Mouse (Mus musculus): Measurements from ENCODE around the gene Pcyox1. TPM values are rescaled to one million over a fixed set of nuclear protein-coding genes. Genes with fewer than 3 reads are reported as not detected.

The Pcyox1 gene
- total and polyA plus RNA-seq, 3 experiments, result 16.0 to 28.1 TPM; not detected in 1

DNA sequence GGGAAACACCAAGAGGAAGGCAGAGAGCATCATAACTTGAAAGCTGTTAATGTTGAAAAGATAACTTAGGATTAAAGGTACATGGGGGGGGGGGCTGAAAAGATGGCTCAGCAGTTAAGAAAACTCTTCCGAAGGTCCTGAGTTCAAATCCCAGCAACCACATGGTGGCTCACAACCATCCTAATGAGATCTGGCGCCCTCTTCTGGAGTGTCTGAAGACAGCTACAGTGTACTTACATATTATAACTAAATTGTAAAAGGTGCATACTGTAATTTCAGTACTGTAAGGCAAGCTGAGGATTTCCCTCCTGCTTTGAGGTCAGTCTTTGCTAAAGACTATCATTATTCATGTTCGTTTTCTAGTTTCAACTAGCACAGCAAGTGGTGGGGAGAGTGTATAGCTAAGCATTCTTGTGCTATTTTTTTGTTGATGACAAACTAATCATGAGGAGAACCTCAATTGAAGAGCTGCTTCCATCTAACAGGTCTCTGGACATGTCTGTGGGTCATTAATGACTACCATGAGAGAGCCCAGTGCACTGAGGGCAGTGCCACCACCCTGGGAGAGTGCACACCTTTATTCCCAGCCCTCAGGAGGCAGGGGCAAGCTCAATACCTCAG, 26.8 kb downstream of the Pcyox1 start:
- Histone ChIP-seq H3K27ac (ENCODE audit: control insufficient read depth, low read depth, low read length) (peak overlapping the region; percentile 89), H3K79me2 (ENCODE audit: control insufficient read depth, insufficient read depth, low read length, poor library complexity) (peaks cover 50% of the 10 kb centered on the region), H3K36me3 (ENCODE audit: control insufficient read depth in 1 of 2, insufficient read depth in 2 of 2, low read length in 2 of 2) (peaks cover 2 to 25% of the 10 kb centered on the region in 2 experiments; a peak in 3 of 4 replicates), H3K9ac (ENCODE audit: control insufficient read depth, low read depth, low read length, poor library complexity, severe bottlenecking) (peak overlapping the region; percentile 85), H3K4me3 (ENCODE audit: control insufficient read depth in 1 of 2, insufficient read depth in 1 of 2, low read depth in 2 of 2, low read length in 2 of 2) (peak overlapping the region; percentile 81 to 84), H3K27me3 (ENCODE audit: control insufficient read depth in 1 of 2, insufficient read depth in 2 of 2, low read length in 2 of 2) (no peaks in the 10 kb centered on the region), H3K4me1 (ENCODE audit: control insufficient read depth in 1 of 2, insufficient read depth in 2 of 2, low read length in 2 of 2) (peaks cover 2 to 18% of the 10 kb centered on the region in 2 experiments; a peak in 3 of 4 replicates), H3K9me3 (replicated peaks; ENCODE audit: insufficient read depth, low read length) (no peaks in the 10 kb centered on the region)
- no peak for TF ChIP-seq POLR2AphosphoS5 (IDR thresholded peaks at IDR 0.05; ENCODE audit: borderline replicate concordance, low read depth, low read length)
- no peak for TF ChIP-seq ZNF384 (IDR thresholded peaks at IDR 0.05; ENCODE audit: low read depth, low read length)
- no peak for TF ChIP-seq EP300 (IDR thresholded peaks at IDR 0.05; ENCODE audit: low read depth in 1 of 2, low read length in 2 of 2)
- TF ChIP-seq USF1 (IDR thresholded peaks at IDR 0.05; ENCODE audit: low read depth, low read length), result no peak
- no peak for TF ChIP-seq POLR2AphosphoS2 (IDR thresholded peaks at IDR 0.05; ENCODE audit: low read length)
- TF ChIP-seq MYC (IDR thresholded peaks at IDR 0.05; ENCODE audit: low read depth, low read length), result peak; percentile 79
- peak; percentile 35; the same call in 1 of the 2 replicates for TF ChIP-seq SMC3 (IDR thresholded peaks at IDR 0.05; ENCODE audit: low read depth, low read length)
- no peak for TF ChIP-seq JUND (IDR thresholded peaks at IDR 0.05; ENCODE audit: low read depth, low read length)
- TF ChIP-seq CTCF (IDR thresholded peaks at IDR 0.05 in 2 of 3, conservative IDR thresholded peaks at IDR 0.05 in 1 of 3; ENCODE audit: control insufficient read depth in 1 of 3, insufficient read depth in 1 of 3, low read depth in 2 of 3, low read length in 3 of 3, poor library complexity in 1 of 3, severe bottlenecking in 1 of 3), result peak; percentile 16 to 56 (median 45); a peak in 5 of 6 replicates
- no peak for TF ChIP-seq KAT2A (conservative IDR thresholded peaks at IDR 0.05; ENCODE audit: low read depth, low read length)
- TF ChIP-seq CHD1 (IDR thresholded peaks at IDR 0.05; ENCODE audit: low read depth, low read length), result no peak
- 0 out of 2 replicates have a peak, but pooled peaks have one; percentile 14 for TF ChIP-seq SIN3A (IDR thresholded peaks at IDR 0.05; ENCODE audit: low read length)
- peak; percentile 77 for DNase-seq (ENCODE audit: low read depth, low spot score)

GRCm38 (mm10) chr6:86368479-86368878, 28.5 kb downstream of the Pcyox1 start:
- Histone ChIP-seq H3K27me3 (ENCODE audit: control insufficient read depth in 1 of 2, insufficient read depth in 2 of 2, low read length in 2 of 2) (no peaks in the 10 kb centered on the region), H3K4me1 (ENCODE audit: control insufficient read depth in 1 of 2, insufficient read depth in 2 of 2, low read length in 2 of 2) (peaks cover 2 to 18% of the 10 kb centered on the region in 2 experiments; a peak in 3 of 4 replicates), H3K27ac (ENCODE audit: control insufficient read depth, low read depth, low read length) (no peak overlapping the region), H3K79me2 (ENCODE audit: control insufficient read depth, insufficient read depth, low read length, poor library complexity) (peaks cover 34% of the 10 kb centered on the region), H3K36me3 (ENCODE audit: control insufficient read depth in 1 of 2, insufficient read depth in 2 of 2, low read length in 2 of 2) (peaks cover 0 to 25% of the 10 kb centered on the region in 2 experiments; a peak in 3 of 4 replicates), H3K9me3 (replicated peaks; ENCODE audit: insufficient read depth, low read length) (no peaks in the 10 kb centered on the region), H3K4me3 (ENCODE audit: control insufficient read depth in 1 of 2, insufficient read depth in 1 of 2, low read depth in 2 of 2, low read length in 2 of 2) (no peak overlapping the region), H3K9ac (ENCODE audit: control insufficient read depth, low read depth, low read length, poor library complexity, severe bottlenecking) (no peak overlapping the region)
- TF ChIP-seq E2F4 (IDR thresholded peaks at IDR 0.05; ENCODE audit: borderline replicate concordance, low read depth, low read length), result no peak
- no peak for DNase-seq (ENCODE audit: low read depth, low spot score)

GRCm38 (mm10) chr6:86366853-86367249, 30.1 kb downstream of the Pcyox1 start:
- no peak for DNase-seq (ENCODE audit: low read depth, low spot score)
- peaks cover 0 to 14% of the 10 kb centered on the region in 2 experiments; a peak in 2 of 4 replicates for H3K4me1 ChIP-seq (ENCODE audit: control insufficient read depth in 1 of 2, insufficient read depth in 2 of 2, low read length in 2 of 2)

More at GRCm38 (mm10) chr6:86366853-86367249, 30.1 kb downstream of the Pcyox1 start:
- peaks cover 0 to 13% of the 10 kb centered on the region in 2 experiments; a peak in 2 of 4 replicates for H3K36me3 ChIP-seq (ENCODE audit: control insufficient read depth in 1 of 2, insufficient read depth in 2 of 2, low read length in 2 of 2)
- H3K4me3 ChIP-seq (ENCODE audit: control insufficient read depth in 1 of 2, insufficient read depth in 1 of 2, low read depth in 2 of 2, low read length in 2 of 2), result no peak overlapping the region; a peak in 1 of 4 replicates
- no peak overlapping the region for H3K27ac ChIP-seq (ENCODE audit: control insufficient read depth, low read depth, low read length)
- H3K9me3 ChIP-seq (replicated peaks; ENCODE audit: insufficient read depth, low read length), result no peaks in the 10 kb centered on the region
- H3K27me3 ChIP-seq (ENCODE audit: control insufficient read depth in 1 of 2, insufficient read depth in 2 of 2, low read length in 2 of 2), result no peaks in the 10 kb centered on the region
- H3K9ac ChIP-seq (ENCODE audit: control insufficient read depth, low read depth, low read length, poor library complexity, severe bottlenecking), result peak overlapping the region; percentile 86; the same call in 1 of the 2 replicates
- peaks cover 18% of the 10 kb centered on the region for H3K79me2 ChIP-seq (ENCODE audit: control insufficient read depth, insufficient read depth, low read length, poor library complexity)
- no peak for TF ChIP-seq RAD21 (IDR thresholded peaks at IDR 0.05; ENCODE audit: low read depth, low read length)
- no peak for TF ChIP-seq UBTF (IDR thresholded peaks at IDR 0.05; ENCODE audit: borderline replicate concordance, insufficient read depth, low read depth, low read length)
- no peak for TF ChIP-seq CHD1 (IDR thresholded peaks at IDR 0.05; ENCODE audit: low read depth, low read length)
- no peak for TF ChIP-seq ZC3H11A (IDR thresholded peaks at IDR 0.05; ENCODE audit: low read depth, low read length)
- TF ChIP-seq E2F4 (IDR thresholded peaks at IDR 0.05; ENCODE audit: borderline replicate concordance, low read depth, low read length), result no peak
- no peak for TF ChIP-seq POLR2A (IDR thresholded peaks at IDR 0.05; ENCODE audit: control insufficient read depth in 1 of 2, insufficient read depth in 1 of 2, low read depth in 1 of 2, low read length in 2 of 2, poor library complexity in 1 of 2)
